Mouse (Mus musculus) embryonic facial prominence, embryonic 12.5 days (tissue): ENCODE measurements around the gene Lef1. TPM values are rescaled to one million over a fixed set of nuclear protein-coding genes. Genes with fewer than 3 reads are reported as not detected.

Experiments
- polyA plus RNA-seq: library from polyadenylated mRNA; unstranded; fragments of >200 nt; fragmentation: Nextera tagmentation; extraction: Ambion mirVana; gene quantifications from 2 replicates; pipeline ENCODE4 v1.2.1, GENCODE M21; 2016

The Lef1 gene
- polyA plus RNA-seq, 1 experiment from 2014 or later = 107 TPM

Other genes with a start within 250 kb of the Lef1 start
- gene Hadh, start 161.6 kb downstream of the Lef1 start, polyA plus RNA-seq = 90.2 and 98.6 TPM in 2 replicates
- gene Cyp2u1, start 192.8 kb downstream of the Lef1 start, polyA plus RNA-seq = 2.3 and 2.5 TPM in 2 replicates